Mouse (Mus musculus) large intestine, adult 2 months (tissue): Measurements from ENCODE around the gene Hist2h3c1. TPM values are rescaled to one million over a fixed set of nuclear protein-coding genes. Genes with fewer than 3 reads are reported as not detected.
A peak's percentile ranks its signal among the peaks of the same experiment; 100 is the strongest.
"Not testable (repeated sequence)": the region's sequence is repeated elsewhere in the genome, so short reads cannot be mapped to it uniquely, and the experiment has no call there.

Experiments
- DNase-seq: peaks from one replicate; pipeline ENCODE4 v3.0.0-alpha.2; 2012; ENCODE audit warnings: low read depth, low spot score
- WGBS: fragments of 180-500 bp; shearing (Covaris S2); methylation state at CpG from one replicate; pipeline ENCODE4 v1.1.7; 2018; 5-methylcytosine and 5-hydroxymethylcytosine counted together
- polyA plus RNA-seq: library from polyadenylated mRNA; depleted of rRNA; stranded (reverse); fragments of >200 nt; gene quantifications from 2 replicates; pipeline ENCODE4 v1.2.3, GENCODE M21; 2012; rRNA removed

The Hist2h3c1 gene
- not detected in 2 replicates for polyA plus RNA-seq

- 0% methylated on average over 15 of the region's 47 CpGs for WGBS
- DNase-seq, result not testable (repeated sequence)
Measured at GRCm38 (mm10) chr3:96246427-96246856, at the start of gene Hist2h3c1. TSS of gene Hist2h3c1 (plus strand) at chr3:96246685.

- DNase-seq, result peak; percentile 58
- under 1% methylated on average over 50 of the region's 50 CpGs for WGBS
Measured at GRCm38 (mm10) chr3:96197129-96197749, 49.2 kb upstream of the Hist2h3c1 start.

DNA sequence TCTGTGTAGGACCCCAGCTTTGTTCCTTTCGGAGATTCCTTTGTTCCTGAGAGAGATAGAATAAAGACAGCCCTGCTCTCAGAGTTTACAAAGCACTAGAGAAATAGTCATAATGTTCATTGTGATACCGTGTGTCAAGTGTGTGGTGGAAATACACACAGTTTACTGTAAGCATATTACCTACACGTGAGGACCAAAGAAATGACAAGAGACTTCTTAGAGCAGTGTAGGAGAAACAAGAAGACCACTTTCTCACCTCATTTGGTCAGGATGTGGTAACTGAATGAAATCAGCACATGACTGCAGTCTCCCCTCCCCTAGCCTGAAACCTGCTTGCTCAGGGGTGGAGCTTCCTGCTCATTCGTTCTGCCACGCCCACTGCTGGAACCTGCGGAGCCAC, 48.3 kb upstream of the Hist2h3c1 start:
- 2% methylated on average over 6 of the region's 6 CpGs for WGBS
- DNase-seq, result no peak

DNA sequence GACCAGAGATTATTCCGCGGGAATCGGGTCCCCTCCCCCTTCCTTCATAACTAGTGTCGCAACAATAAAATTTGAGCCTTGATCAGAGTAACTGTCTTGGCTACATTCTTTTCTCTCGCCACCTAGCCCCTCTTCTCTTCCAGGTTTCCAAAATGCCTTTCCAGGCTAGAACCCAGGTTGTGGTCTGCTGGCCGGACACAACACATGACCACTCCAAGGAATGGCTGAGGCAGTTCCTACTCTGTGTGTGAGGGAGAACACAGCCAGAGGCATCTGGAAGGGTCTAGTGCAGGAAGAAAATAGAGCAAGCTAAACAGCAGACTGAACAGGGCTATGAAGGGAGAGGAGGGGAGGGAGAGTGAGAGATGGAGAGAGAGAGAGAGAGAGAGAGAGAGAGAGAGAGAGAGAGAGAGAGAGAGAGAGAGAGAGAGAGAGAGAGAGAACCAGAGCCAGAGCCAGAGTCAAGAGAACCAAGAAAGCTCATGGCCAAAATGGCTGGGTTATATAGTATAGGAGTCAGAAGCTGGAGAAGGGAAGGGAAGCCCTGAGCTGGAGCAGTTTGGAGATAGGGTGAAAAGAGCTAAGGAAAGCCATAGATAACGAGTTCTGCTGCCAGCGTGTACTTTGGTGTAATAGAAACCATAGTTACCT, 47.8 kb upstream of the Hist2h3c1 start:
- not testable (repeated sequence) for DNase-seq
- WGBS, result 29% methylated on average over 8 of the region's 8 CpGs

- DNase-seq, result no peak
- 80% methylated on average over 2 of the region's 2 CpGs for WGBS
Measured at GRCm38 (mm10) chr3:96199731-96200130, 46.8 kb upstream of the Hist2h3c1 start.

GRCm38 (mm10) chr3:96207819-96208218, 38.7 kb upstream of the Hist2h3c1 start:
- WGBS, result 50% methylated on average over 3 of the region's 3 CpGs
- no peak for DNase-seq

- DNase-seq, result no peak
- 40% methylated on average over 15 of the region's 15 CpGs for WGBS
Measured at GRCm38 (mm10) chr3:96209242-96209641, 37.2 kb upstream of the Hist2h3c1 start.

DNA sequence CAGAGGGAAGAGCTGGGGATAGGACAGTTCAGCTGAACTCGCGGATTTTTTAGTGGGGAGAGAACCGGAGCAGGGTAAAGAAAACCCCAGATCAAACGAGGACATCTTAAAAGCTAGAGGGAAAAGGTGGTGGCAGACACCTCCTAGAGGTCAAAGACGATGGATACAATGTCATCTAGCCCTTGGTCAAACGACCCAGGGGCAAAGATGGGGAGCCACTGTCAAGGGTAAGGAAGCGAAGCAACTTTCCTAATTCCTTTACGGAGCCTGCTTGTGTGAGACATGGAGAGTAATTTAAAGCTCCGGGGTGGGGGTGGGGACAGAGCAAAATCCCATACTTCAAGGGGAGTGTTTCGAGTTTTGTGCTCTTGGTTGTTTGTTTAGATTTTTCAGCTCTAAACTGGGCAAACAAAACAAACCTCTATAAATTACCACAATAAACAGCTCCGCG, 27.3 kb upstream of the Hist2h3c1 start:
- under 1% methylated on average over 12 of the region's 12 CpGs for WGBS
- no peak for DNase-seq

DNA sequence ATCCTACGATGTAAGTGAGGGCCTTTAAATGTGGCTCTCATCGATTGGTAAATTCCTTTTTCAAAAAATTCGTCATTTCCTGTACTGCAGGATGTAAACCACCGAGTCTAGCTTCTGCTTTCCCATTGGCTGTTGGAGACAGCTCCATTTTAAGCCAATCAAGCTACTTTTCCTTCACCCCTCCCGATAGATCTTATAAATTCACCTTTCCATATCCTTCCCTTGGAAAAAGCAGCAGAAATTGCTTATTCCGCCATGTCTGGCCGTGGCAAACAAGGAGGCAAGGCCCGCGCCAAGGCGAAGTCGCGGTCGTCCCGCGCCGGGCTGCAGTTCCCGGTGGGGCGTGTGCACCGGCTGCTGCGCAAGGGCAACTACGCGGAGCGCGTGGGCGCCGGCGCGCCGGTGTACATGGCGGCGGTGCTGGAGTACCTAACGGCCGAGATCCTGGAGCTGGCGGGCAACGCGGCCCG, 26.8 kb upstream of the Hist2h3c1 start, which contains the start of the genes Bola1 and Hist2h2ab:
Gene Bola1 (minus strand): TSS at position 49 of the 470 bp plus-strand sequence.
Gene Hist2h2ab (plus strand): TSS at position 205 of the 470 bp plus-strand sequence.
- peak; percentile 80 for DNase-seq
- under 1% methylated on average over 37 of the region's 37 CpGs for WGBS

- WGBS, result under 1% methylated on average over 42 of the region's 47 CpGs
- not testable (repeated sequence) for DNase-seq
Measured at GRCm38 (mm10) chr3:96220131-96220764, 26.2 kb upstream of the Hist2h3c1 start.

- peak; percentile 92 for DNase-seq
- WGBS, result under 1% methylated on average over 43 of the region's 43 CpGs
Measured at GRCm38 (mm10) chr3:96220765-96221639, 25.5 kb upstream of the Hist2h3c1 start, which contains the start of the genes Hist2h2ac and Hist2h2be. TSS of gene Hist2h2ac (minus strand) at chr3:96220880. TSS of gene Hist2h2be (plus strand) at chr3:96221119.

- 10% methylated on average over 9 of the region's 9 CpGs for WGBS
- DNase-seq, result no peak
Measured at GRCm38 (mm10) chr3:96221640-96222038, 24.8 kb upstream of the Hist2h3c1 start.

DNA sequence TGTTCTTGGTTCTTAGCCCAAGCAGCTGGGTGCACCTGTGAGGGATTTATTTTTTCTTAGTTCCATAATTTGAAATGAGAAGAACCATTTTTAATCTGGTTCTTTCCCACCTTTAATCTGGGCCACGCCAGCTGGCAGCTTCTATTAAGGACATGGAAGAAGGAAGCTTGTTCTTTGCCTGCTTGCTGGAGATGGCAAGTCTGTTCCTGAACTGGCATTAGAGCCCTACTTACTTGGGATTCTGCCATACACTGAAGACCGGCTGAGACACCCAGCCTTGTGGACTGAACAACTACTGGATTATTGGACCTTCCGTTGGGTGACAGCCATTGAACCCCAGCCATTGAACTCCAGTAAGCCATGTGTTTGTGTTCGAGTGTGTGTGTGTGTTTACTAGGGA, 23.7 kb upstream of the Hist2h3c1 start:
- no peak for DNase-seq
- 76% methylated on average over 4 of the region's 4 CpGs for WGBS

DNA sequence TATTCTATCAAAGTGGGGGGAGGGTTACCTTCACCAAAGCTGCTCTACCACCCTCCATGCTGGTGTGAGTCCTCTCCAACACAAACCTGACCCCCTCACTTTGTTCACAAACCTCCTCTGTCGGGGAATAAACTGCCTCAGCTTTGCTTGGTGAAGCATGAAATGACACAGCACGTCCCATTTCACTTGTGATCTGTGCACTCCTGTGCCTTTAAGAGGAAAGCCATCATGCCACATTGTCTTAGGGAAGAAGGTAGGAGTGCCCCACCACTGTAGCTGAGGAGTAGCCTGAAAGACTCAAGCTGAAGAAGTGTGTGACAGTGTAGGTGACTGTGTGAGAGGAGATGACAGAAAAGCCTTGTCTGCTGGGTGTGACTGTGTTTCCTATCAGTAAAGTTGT, 21.1 kb upstream of the Hist2h3c1 start:
- no peak for DNase-seq
- WGBS, result 28% methylated on average over 2 of the region's 2 CpGs

GRCm38 (mm10) chr3:96226695-96227648, 19.5 kb upstream of the Hist2h3c1 start:
- 65% methylated on average over 8 of the region's 8 CpGs for WGBS
- DNase-seq, result no peak

DNA sequence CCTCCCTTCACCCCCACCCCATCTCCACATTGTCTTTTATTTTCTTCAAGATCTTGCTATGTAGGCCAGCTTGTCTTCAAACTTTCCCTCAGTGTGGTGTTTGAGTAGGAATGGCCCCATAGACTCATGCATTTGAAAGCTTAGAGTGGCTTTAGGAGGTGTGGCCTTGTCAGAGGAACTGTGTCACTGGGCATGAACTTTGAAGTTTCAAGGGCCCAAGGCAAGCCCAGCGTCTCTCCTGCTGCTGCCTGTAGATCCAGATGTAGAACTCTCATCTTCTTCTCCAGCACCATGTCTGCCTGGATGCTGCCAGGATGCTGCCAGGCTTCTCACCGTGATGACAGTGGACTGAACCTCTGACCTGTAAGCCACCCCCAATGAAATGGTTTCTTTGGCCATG, 17.7 kb upstream of the Hist2h3c1 start:
- 55% methylated on average over 2 of the region's 2 CpGs for WGBS

DNA sequence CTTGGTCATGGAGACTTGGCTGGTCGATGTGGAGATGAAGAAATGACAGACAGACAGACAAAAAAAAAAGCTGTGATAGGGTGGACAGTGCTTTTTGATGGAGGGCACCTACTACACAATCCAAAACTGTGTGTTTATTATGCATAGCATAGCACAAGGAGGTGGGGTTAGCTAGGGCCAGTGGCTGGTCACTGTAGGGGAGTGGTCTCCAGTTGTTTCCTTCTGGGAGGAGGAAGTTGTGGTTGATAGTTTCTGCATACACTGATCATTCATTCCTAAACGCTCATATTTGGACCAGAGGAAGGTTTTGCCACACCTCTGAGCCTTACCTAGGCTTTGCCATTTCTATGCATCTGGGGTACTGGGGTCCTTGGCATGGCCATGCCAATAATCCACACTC, 16.1 kb upstream of the Hist2h3c1 start:
- no peak for DNase-seq
- WGBS, result 59% methylated on average over 2 of the region's 2 CpGs

More for the DNA sequence above, 17.7 kb upstream of the Hist2h3c1 start:
- no peak for DNase-seq
